Mouse (Mus musculus): Measurements from ENCODE around the gene Acox2. TPM values are rescaled to one million over a fixed set of nuclear protein-coding genes. Genes with fewer than 3 reads are reported as not detected.
"Not testable (repeated sequence)": the region's sequence is repeated elsewhere in the genome, so short reads cannot be mapped to it uniquely, and the experiment has no call there.

Gene Acox2
- polyA plus RNA-seq (2015; fragmentation: Nextera tagmentation; extraction: Ambion mirVana) = 0.36 TPM in 1 of 2 replicates, not detected in the other

DNA sequence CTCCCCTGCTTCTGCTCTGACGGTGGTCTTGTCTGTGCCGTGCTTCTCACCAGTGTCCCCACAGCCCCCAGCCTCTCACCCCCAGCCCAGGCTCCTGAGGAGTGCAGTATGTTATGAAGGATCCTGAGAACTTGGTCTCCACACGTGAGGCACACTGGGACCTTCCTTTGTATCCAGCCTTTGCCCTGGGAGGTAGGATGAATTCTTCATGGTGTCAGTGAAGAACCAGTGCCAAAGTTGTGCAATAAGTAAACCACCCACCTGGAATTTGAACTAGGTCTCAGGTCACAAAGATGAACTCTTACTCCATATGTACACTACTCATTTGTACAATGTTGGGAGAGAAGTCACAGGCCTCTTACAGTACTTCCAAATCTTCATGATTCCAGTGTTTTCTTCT is at the start of gene Acox2:
TSS of gene Acox2 (minus strand) at position 188 of the 400 bp plus-strand sequence.
- H3K9ac ChIP-seq = no peak within 1 kb of the TSS
- WGBS = 85% methylated on average over 3 of the region's 3 CpGs
- H3K4me3 ChIP-seq = no peak within 1 kb of the TSS
- no peaks in the 10 kb centered on the region for H3K4me1 ChIP-seq (replicated peaks)
- no peaks in the 10 kb centered on the region for H3K36me3 ChIP-seq
- H3K27me3 ChIP-seq = no peaks in the 10 kb centered on the region
- no peak within 1 kb of the TSS for H3K4me2 ChIP-seq
- H3K9me3 ChIP-seq = no peaks in the 10 kb centered on the region
- no peak for ATAC-seq (ENCODE audit: low read depth)
- no peak within 1 kb of the TSS for H3K27ac ChIP-seq (replicated peaks)

- Histone ChIP-seq H3K27ac (replicated peaks) (no peak overlapping the region), H3K4me3 (no peak overlapping the region), H3K36me3 (no peaks in the 10 kb centered on the region), H3K9ac (no peak overlapping the region), H3K9me3 (no peaks in the 10 kb centered on the region), H3K4me2 (no peak overlapping the region), H3K4me1 (replicated peaks) (peaks cover 11% of the 10 kb centered on the region), H3K27me3 (peaks cover 30% of the 10 kb centered on the region)
- no peak for ATAC-seq (ENCODE audit: low read depth)
- WGBS = 69% methylated on average over 3 of the region's 3 CpGs
These were observed 49.5 kb upstream of the Acox2 start for GRCm38 (mm10) chr14:8308650-8309049.

GRCm38 (mm10) chr14:8306884-8307283 is 47.7 kb upstream of the Acox2 start:
- Histone ChIP-seq H3K27me3 (peaks cover 21% of the 10 kb centered on the region), H3K9me3 (no peaks in the 10 kb centered on the region), H3K4me3 (no peak overlapping the region), H3K9ac (no peak overlapping the region), H3K4me1 (replicated peaks) (peaks cover 22% of the 10 kb centered on the region), H3K27ac (replicated peaks) (no peak overlapping the region), H3K36me3 (no peaks in the 10 kb centered on the region), H3K4me2 (no peak overlapping the region)
- no peak for ATAC-seq (ENCODE audit: low read depth)
- WGBS = 84% methylated on average over 6 of the region's 6 CpGs

GRCm38 (mm10) chr14:8305014-8305413 is 45.9 kb upstream of the Acox2 start:
- WGBS = 53% methylated on average over 3 of the region's 3 CpGs

GRCm38 (mm10) chr14:8304082-8304481 is 44.9 kb upstream of the Acox2 start:
- no peak overlapping the region for H3K9ac ChIP-seq
- ATAC-seq (ENCODE audit: low read depth) = no peak
- H3K9me3 ChIP-seq = no peaks in the 10 kb centered on the region
- peak overlapping the region; percentile 33; the same call in 1 of the 2 replicates for H3K27ac ChIP-seq (replicated peaks)
- H3K4me2 ChIP-seq = no peak overlapping the region
- peaks cover 14% of the 10 kb centered on the region for H3K27me3 ChIP-seq
- H3K36me3 ChIP-seq = no peaks in the 10 kb centered on the region
- H3K4me1 ChIP-seq (replicated peaks) = peaks cover 11% of the 10 kb centered on the region; the same call in 1 of the 2 replicates
- H3K4me3 ChIP-seq = no peak overlapping the region

More at GRCm38 (mm10) chr14:8305014-8305413, 45.9 kb upstream of the Acox2 start:
- no peak overlapping the region for H3K4me3 ChIP-seq
- H3K36me3 ChIP-seq = no peaks in the 10 kb centered on the region
- H3K27me3 ChIP-seq = peaks cover 15% of the 10 kb centered on the region
- no peak for ATAC-seq (ENCODE audit: low read depth)
- no peak overlapping the region for H3K27ac ChIP-seq (replicated peaks)
- H3K9me3 ChIP-seq = no peaks in the 10 kb centered on the region
- no peak overlapping the region for H3K4me2 ChIP-seq
- H3K9ac ChIP-seq = no peak overlapping the region
- H3K4me1 ChIP-seq (replicated peaks) = peaks cover 20% of the 10 kb centered on the region

GRCm38 (mm10) chr14:8302687-8303086 is 43.5 kb upstream of the Acox2 start:
- Histone ChIP-seq H3K4me2 (no peak overlapping the region), H3K27me3 (peaks cover 13% of the 10 kb centered on the region), H3K9ac (no peak overlapping the region), H3K36me3 (no peaks in the 10 kb centered on the region), H3K9me3 (no peaks in the 10 kb centered on the region), H3K4me3 (no peak overlapping the region), H3K4me1 (replicated peaks) (peaks cover 11% of the 10 kb centered on the region; the same call in 1 of the 2 replicates), H3K27ac (replicated peaks) (no peak overlapping the region)
- WGBS = 9% methylated on average over 10 of the region's 10 CpGs
- ATAC-seq (ENCODE audit: low read depth) = no peak

GRCm38 (mm10) chr14:8300281-8300680 is 41.1 kb upstream of the Acox2 start:
- Histone ChIP-seq H3K4me2 (no peak overlapping the region), H3K4me3 (no peak overlapping the region), H3K27me3 (peaks cover 13% of the 10 kb centered on the region), H3K9me3 (no peaks in the 10 kb centered on the region), H3K27ac (replicated peaks) (no peak overlapping the region), H3K9ac (no peak overlapping the region), H3K4me1 (replicated peaks) (peaks cover 11% of the 10 kb centered on the region; the same call in 1 of the 2 replicates), H3K36me3 (no peaks in the 10 kb centered on the region)
- ATAC-seq (ENCODE audit: low read depth) = no peak
- WGBS = 27% methylated on average over 8 of the region's 8 CpGs

DNA sequence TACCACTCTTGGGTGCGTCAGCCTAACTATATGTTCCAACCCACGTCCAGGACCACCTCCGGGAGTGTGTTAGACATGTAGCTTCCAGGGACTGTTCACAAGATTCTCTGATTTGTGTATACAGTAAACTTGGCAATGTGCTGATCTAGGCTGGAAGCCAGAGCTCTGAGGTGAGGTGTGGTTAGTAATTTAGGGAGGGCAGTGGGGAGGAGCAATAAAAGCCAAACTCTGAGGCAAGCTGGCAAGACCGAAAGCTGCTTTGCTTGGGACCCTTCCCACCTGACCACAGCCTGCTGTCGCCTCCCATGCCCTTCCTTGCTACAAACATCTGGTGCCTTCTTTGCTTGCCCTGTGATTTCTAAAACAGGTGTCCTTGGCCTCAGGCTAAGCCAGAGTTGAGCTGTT is 38.7 kb upstream of the Acox2 start:
- H3K9ac ChIP-seq = no peak overlapping the region
- H3K4me1 ChIP-seq (replicated peaks) = peaks cover 6% of the 10 kb centered on the region; the same call in 1 of the 2 replicates
- no peak overlapping the region for H3K27ac ChIP-seq (replicated peaks)
- H3K4me3 ChIP-seq = no peak overlapping the region
- H3K4me2 ChIP-seq = no peak overlapping the region
- ATAC-seq (ENCODE audit: low read depth) = no peak
- H3K27me3 ChIP-seq = peaks cover 13% of the 10 kb centered on the region
- H3K9me3 ChIP-seq = no peaks in the 10 kb centered on the region
- no peaks in the 10 kb centered on the region for H3K36me3 ChIP-seq
- WGBS = 77% methylated on average over 5 of the region's 5 CpGs

DNA sequence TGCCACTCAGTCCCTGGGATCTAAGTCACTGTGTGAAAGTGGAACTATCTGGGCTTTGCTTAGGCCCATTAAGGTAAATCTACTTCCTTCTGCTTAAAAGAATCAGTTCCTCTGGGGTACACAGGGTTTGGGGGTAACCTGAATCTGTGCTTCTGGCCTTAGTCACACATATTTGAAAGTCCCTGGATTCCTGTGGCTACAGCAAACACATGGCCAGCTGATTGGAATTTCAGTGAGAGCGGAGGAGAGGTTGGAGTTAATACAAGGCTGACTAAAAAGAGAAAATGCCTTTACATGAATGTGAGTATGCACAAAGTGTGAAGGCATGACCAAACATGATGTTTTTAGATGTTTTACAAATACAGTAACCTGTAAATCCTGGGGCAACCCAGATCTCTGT is 35.1 kb upstream of the Acox2 start:
- Histone ChIP-seq H3K36me3 (no peaks in the 10 kb centered on the region), H3K9me3 (peaks cover 14% of the 10 kb centered on the region), H3K4me3 (no peak overlapping the region), H3K27ac (replicated peaks) (no peak overlapping the region), H3K4me1 (replicated peaks) (no peaks in the 10 kb centered on the region), H3K9ac (no peak overlapping the region), H3K4me2 (no peak overlapping the region), H3K27me3 (peaks cover 9% of the 10 kb centered on the region; the same call in 1 of the 2 replicates)
- no peak for ATAC-seq (ENCODE audit: low read depth)
- WGBS = 90% methylated on average over 1 of the region's 1 CpGs

- H3K4me2 ChIP-seq; H3K27ac ChIP-seq (replicated peaks); H3K9ac ChIP-seq; H3K4me3 ChIP-seq; ATAC-seq (ENCODE audit: low read depth); H3K4me1 ChIP-seq (replicated peaks); H3K9me3 ChIP-seq; H3K27me3 ChIP-seq; H3K36me3 ChIP-seq: not testable (repeated sequence)
- WGBS = 84% methylated on average over 5 of the region's 5 CpGs
These were observed 27.4 kb upstream of the Acox2 start for GRCm38 (mm10) chr14:8286595-8286994.

- Histone ChIP-seq H3K36me3 (no peaks in the 10 kb centered on the region), H3K9me3 (0 out of 2 replicates have a peak, but pooled peaks cover 4% of the 10 kb centered on the region), H3K27ac (replicated peaks) (no peak overlapping the region), H3K4me2 (no peak overlapping the region), H3K9ac (no peak overlapping the region), H3K4me1 (replicated peaks) (no peaks in the 10 kb centered on the region), H3K4me3 (no peak overlapping the region), H3K27me3 (no peaks in the 10 kb centered on the region)
- no peak for ATAC-seq (ENCODE audit: low read depth)
These were observed 24.6 kb upstream of the Acox2 start for GRCm38 (mm10) chr14:8283784-8284183.

GRCm38 (mm10) chr14:8271281-8271680 is 12.1 kb upstream of the Acox2 start:
- H3K9ac ChIP-seq; H3K36me3 ChIP-seq; ATAC-seq (ENCODE audit: low read depth); H3K27me3 ChIP-seq; H3K4me3 ChIP-seq; H3K9me3 ChIP-seq; H3K4me1 ChIP-seq (replicated peaks); H3K27ac ChIP-seq (replicated peaks); H3K4me2 ChIP-seq: not testable (repeated sequence)
- WGBS = 89% methylated on average over 8 of the region's 8 CpGs

DNA sequence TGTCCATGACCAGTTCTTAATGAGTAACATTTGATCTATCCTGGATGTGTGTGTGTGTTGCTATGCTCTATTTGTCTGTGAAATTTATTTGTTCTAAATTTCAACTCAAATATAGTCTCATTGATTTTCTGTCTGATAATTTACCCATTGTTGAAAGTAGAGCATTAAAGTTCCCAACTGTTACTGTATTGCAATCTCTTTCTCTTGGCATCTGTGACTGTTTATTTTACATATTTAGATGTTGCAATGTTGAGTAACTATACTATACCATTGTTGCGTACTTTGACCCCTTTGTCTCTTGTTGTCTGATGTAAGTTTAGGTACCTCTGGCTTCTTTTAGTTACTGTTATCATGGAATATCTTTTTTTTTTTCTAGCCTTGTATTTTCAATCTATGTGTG is 5.2 kb upstream of the Acox2 start:
- no peak overlapping the region for H3K4me2 ChIP-seq
- WGBS = 96% methylated on average over 1 of the region's 1 CpGs

More for the DNA sequence above, 5.2 kb upstream of the Acox2 start:
- H3K4me1 ChIP-seq (replicated peaks) = no peaks in the 10 kb centered on the region
- H3K9me3 ChIP-seq = no peaks in the 10 kb centered on the region
- no peaks in the 10 kb centered on the region for H3K36me3 ChIP-seq
- no peak overlapping the region for H3K4me3 ChIP-seq
- H3K27ac ChIP-seq (replicated peaks) = no peak overlapping the region
- ATAC-seq (ENCODE audit: low read depth) = no peak
- H3K27me3 ChIP-seq = no peaks in the 10 kb centered on the region
- H3K9ac ChIP-seq = no peak overlapping the region

All from neural tube, embryonic 13.5 days (tissue).